Mouse (Mus musculus): ENCODE measurements around the gene Acin1.
A peak's percentile ranks its signal among the peaks of the same experiment; 100 is the strongest.

- TF ChIP-seq POLR2A (IDR thresholded peaks at IDR 0.05; ENCODE audit: borderline replicate concordance, insufficient read depth, low read length) (no peak), CTCF (IDR thresholded peaks at IDR 0.05; ENCODE audit: borderline replicate concordance, insufficient read depth, low read depth, low read length) (peak; percentile 59)
These were observed 17.4 kb downstream of the Acin1 start for GRCm38 (mm10) chr14:54669381-54669780.
